Mouse (Mus musculus) adrenal gland, adult 2 months (tissue): ENCODE results near the gene Grip1. TPM values are rescaled to one million over a fixed set of nuclear protein-coding genes. Genes with fewer than 3 reads are reported as not detected.

Experiments
- DNase-seq: peaks from one replicate; pipeline ENCODE4 v3.0.0; 2021
- polyA plus RNA-seq: library from polyadenylated mRNA; depleted of rRNA; stranded (reverse); fragments of >200 nt; gene quantifications from 2 replicates; pipeline ENCODE4 v1.2.3, GENCODE M21; 2012
- total RNA-seq, 2 experiments: library from RNA; stranded (reverse); gene quantifications; 2 replicates each; pipeline ENCODE4 v1.2.3; 2021

Grip1 gene
- total and polyA plus RNA-seq, 3 experiments = 0.17 to 0.55 (median 0.43) TPM

- DNase-seq = no peak
Measured at GRCm38 (mm10) chr10:119564862-119565261, 111.2 kb downstream of the Grip1 start.

GRCm38 (mm10) chr10:119573134-119573533 lies 119.5 kb downstream of the Grip1 start:
- no peak for DNase-seq

DNA sequence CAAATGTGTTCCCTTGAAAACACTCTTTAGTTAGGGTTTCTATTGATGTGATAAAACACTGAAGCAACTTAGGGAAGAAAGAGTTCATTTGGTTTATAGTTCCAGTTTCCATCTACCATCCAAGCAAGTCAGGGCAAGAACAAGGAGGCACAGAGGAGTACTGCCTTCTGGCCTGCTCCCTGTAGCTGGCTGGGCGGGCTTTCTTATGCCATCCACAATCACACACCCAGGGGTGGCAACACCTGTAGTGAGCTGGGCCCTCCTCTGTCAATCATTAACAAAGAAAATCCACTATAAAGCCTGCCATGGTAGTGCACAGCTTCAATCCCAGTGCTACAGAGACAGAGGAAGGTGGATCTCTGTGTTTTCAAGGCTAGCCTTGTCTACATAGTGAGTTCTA lies 122.2 kb downstream of the Grip1 start:
- no peak for DNase-seq

- no peak for DNase-seq
Measured at GRCm38 (mm10) chr10:119580024-119580423, 126.4 kb downstream of the Grip1 start.

DNA sequence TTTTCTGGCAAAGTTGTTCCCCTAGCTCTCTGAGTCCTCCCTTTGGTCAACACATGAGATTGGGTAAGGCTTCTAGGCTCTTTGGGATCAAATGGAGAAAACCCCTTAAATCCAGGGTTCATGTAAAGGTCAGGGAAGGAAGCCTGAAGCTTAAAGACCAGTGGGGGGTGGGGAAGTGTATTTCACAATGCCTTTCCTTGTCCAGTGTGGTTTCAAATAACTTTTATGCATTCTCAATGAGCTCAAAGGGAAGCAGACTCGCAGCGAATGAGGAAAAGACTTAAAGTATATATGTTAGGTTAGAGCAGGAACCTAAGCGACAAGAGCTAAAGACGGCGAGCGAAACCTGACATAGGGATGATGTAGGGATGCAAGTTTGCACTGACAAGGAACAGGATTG lies 131.0 kb downstream of the Grip1 start:
- DNase-seq = no peak

GRCm38 (mm10) chr10:119586976-119587375 lies 133.3 kb downstream of the Grip1 start:
- DNase-seq = no peak

GRCm38 (mm10) chr10:119596822-119597221 lies 143.2 kb downstream of the Grip1 start:
- no peak for DNase-seq

- peak; percentile 6 for DNase-seq
Measured at GRCm38 (mm10) chr10:119607501-119607900, 153.9 kb downstream of the Grip1 start.

GRCm38 (mm10) chr10:119608998-119609397 lies 155.4 kb downstream of the Grip1 start:
- DNase-seq = no peak

GRCm38 (mm10) chr10:119610279-119610895 lies 156.8 kb downstream of the Grip1 start:
- DNase-seq = peak; percentile 44

GRCm38 (mm10) chr10:119612034-119612433 lies 158.4 kb downstream of the Grip1 start:
- DNase-seq = no peak

DNA sequence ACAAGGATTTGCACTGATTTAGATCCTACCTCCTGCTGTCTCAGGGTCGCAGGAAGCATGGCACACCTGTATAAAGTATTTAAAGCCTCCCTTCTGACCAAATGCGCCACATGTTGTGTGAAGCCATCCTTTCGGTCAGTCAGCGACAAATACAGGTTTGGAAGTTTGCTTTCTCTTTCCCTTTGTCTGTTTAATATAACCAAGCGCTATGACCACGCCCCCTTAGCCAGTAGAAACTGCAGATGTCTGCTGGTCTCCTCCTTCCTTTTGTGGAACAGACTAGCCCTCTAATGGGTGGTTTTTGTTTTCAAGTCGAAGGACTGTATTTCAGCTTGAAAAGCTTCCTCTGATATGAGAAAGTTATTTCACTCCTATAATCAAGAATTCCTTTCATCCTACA lies 161.1 kb downstream of the Grip1 start:
- peak; percentile 10 for DNase-seq

DNA sequence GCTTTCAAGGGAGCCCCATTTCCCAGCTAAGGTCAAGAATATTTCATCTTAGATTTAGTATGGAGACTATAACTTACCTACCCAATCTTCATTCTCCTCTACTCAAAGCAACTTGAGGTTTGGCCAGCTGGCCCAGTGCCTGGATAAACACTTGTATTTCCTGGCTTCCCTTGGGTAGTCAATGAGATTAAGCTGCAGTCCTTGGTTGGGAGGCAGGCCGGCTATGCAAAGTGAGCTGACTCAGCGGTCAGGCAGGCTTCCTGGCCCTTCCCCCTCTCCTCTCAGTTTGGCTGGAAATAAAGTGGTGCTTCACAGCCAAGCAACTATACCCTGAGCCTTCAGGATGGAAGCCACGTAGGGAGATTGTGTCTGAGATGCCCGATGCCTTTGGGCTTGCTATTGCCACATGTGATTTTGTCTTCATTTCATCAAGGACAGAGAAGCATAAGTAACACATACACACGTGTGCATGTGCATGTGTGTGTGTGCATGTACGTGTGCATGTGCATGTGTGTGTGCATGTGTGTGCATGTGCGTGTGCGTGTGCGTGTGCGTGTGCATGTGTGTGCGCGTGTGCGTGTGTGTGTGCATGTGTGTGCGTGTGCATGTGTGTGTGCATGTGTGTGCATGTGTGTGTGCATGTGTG lies 161.7 kb downstream of the Grip1 start:
- peak; percentile 92 for DNase-seq

GRCm38 (mm10) chr10:119616078-119616477 lies 162.4 kb downstream of the Grip1 start:
- DNase-seq = no peak

DNA sequence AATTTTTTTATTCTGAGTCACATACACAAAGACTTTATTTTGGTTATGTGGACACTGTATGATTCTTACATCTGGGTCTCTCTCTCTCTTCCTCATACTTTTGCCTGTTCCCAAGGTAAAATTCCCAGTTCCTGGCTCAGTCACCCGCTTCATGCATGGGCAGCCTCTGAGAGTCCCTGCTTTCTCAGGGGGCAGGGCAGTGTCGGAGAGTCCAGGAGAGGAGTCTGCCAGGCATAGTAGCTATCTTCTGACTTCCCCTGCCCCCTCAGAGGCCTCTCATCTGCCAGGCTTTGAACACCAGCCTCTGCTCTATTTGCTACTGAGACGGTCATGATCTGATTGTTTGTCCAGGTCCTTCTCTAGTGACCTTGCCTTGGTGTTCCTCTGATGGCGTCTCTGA lies 175.0 kb downstream of the Grip1 start:
- DNase-seq = no peak

- DNase-seq = no peak
Measured at GRCm38 (mm10) chr10:119630401-119630800, 176.8 kb downstream of the Grip1 start.

GRCm38 (mm10) chr10:119631966-119632365 lies 178.3 kb downstream of the Grip1 start:
- peak; percentile 2 for DNase-seq

GRCm38 (mm10) chr10:119634544-119634943 lies 180.9 kb downstream of the Grip1 start:
- DNase-seq = no peak

GRCm38 (mm10) chr10:119640534-119640933 lies 186.9 kb downstream of the Grip1 start:
- no peak for DNase-seq

DNA sequence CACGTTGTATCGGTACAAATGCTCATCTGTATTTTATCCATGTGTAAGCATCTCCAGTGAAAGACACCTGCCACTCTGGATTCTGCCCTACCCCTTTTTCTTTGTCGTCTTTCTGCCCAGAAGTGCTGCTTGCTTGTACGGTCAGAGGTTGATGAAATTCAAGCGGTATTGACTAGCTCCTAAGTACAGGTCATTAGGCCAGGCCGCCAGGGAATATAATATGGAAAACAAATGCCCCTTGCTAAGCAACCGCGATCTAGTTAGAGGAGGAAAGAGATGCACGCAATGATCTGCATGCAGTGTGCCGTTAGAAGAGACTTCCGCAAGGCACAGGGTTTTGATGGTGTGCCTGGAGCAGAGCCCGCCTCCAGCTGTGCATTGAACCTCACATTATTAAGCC lies 187.4 kb downstream of the Grip1 start:
- DNase-seq = no peak

DNA sequence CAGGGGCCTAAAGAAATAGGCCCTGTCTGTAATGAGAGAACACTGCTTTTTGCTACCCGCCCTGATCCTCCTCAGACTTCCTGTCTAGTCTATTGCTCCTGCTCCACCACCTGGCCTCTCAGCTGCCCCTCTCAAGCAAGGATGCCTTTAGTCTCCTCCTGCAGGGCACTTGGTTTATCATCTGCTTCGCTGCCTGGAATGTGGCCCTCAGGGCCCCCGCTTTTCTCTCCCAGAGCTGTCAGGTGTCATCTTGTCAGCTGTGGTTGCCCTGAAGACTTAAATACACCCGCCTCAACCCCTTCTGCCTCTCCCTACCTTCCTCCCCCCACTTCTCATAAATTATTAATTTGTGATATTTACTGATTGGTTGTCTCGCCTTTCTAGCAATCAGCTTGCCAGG lies 190.7 kb downstream of the Grip1 start:
- no peak for DNase-seq

DNA sequence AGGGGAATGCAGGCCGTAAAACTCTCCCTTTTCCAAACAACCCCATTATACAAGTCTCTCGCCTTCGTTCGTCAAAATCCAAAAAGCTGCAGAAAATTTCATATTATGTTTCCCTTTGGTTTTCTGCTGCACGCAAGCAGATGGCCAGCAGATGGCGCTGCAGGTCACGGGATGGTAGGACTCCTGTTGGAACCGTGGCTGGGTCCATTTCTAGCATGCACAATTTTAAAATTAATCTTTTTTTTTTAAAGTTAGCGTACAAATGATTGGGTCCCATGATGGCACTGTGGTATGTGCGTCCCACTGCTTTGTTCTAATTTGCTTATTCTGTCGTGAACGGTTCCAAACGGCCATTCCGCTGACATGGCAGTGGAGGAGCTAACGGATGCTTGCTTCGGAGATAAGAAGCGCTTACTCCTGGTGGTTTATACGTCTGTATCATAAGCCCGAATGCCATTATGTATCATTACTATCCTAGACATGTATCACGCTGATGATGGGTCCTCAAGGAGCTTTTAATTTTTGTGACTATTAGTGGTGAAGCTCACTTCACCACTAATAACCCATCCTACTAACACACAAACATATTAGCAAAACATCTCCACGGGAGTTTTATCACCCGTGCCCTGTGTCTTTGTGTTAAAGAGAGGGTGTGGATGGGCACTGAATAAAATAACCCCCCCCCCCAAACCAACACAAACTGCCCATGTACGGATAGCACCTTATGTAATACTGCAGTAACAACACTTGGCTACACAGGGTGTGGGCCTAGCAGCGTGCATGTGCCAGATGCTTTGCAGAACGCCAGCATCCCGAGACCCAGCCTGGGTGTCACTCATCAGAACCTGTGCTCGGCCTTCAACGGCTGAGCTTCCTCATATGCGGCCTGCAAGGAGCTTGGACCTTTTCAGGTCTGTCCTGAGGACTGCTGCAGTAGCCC lies 193.1 kb downstream of the Grip1 start:
- DNase-seq = peak; percentile 24
